Mouse (Mus musculus): ENCODE data around the gene Rufy1. TPM values are rescaled to one million over a fixed set of nuclear protein-coding genes. Genes with fewer than 3 reads are reported as not detected.

The Rufy1 gene
- total RNA-seq, 2 experiments from 2014 or later: 19.1 to 21.3 TPM

- no peak for ATAC-seq (replicated peaks; ENCODE audit: low FRiP score, low TSS enrichment, poor library complexity, severe bottlenecking)
Measured at GRCm38 (mm10) chr11:50387697-50388096, 43.2 kb downstream of the Rufy1 start.

GRCm38 (mm10) chr11:50387167-50387679 is 43.7 kb downstream of the Rufy1 start:
- ATAC-seq (replicated peaks; ENCODE audit: low FRiP score, low TSS enrichment, poor library complexity, severe bottlenecking): no peak

GRCm38 (mm10) chr11:50381311-50381710 is 49.6 kb downstream of the Rufy1 start:
- no peak for ATAC-seq (replicated peaks; ENCODE audit: low FRiP score, low TSS enrichment, poor library complexity, severe bottlenecking)

GRCm38 (mm10) chr11:50379023-50379752 is 51.7 kb downstream of the Rufy1 start:
- ATAC-seq (replicated peaks; ENCODE audit: low FRiP score, low TSS enrichment, poor library complexity, severe bottlenecking): no peak

GRCm38 (mm10) chr11:50377892-50378684 is 52.8 kb downstream of the Rufy1 start:
- ATAC-seq (replicated peaks; ENCODE audit: low FRiP score, low TSS enrichment, poor library complexity, severe bottlenecking): peak; percentile 32

GRCm38 (mm10) chr11:50376911-50377891 is 53.7 kb downstream of the Rufy1 start, which contains the start of gene Hnrnph1:
TSS of gene Hnrnph1 (plus strand) at chr11:50376990.
- ATAC-seq (replicated peaks; ENCODE audit: low FRiP score, low TSS enrichment, poor library complexity, severe bottlenecking): peak; percentile 84

- no peak for ATAC-seq (replicated peaks; ENCODE audit: low FRiP score, low TSS enrichment, poor library complexity, severe bottlenecking)
Measured at GRCm38 (mm10) chr11:50376156-50376790, 54.7 kb downstream of the Rufy1 start.

- no peak for ATAC-seq (replicated peaks; ENCODE audit: low FRiP score, low TSS enrichment, poor library complexity, severe bottlenecking)
Measured at GRCm38 (mm10) chr11:50375421-50375820, 55.5 kb downstream of the Rufy1 start.

- ATAC-seq (replicated peaks; ENCODE audit: low FRiP score, low TSS enrichment, poor library complexity, severe bottlenecking): no peak
Measured at GRCm38 (mm10) chr11:50374286-50375015, 56.5 kb downstream of the Rufy1 start.

GRCm38 (mm10) chr11:50373621-50374020 is 57.3 kb downstream of the Rufy1 start:
- ATAC-seq (replicated peaks; ENCODE audit: low FRiP score, low TSS enrichment, poor library complexity, severe bottlenecking): no peak

- ATAC-seq (replicated peaks; ENCODE audit: low FRiP score, low TSS enrichment, poor library complexity, severe bottlenecking): no peak
Measured at GRCm38 (mm10) chr11:50373086-50373485, 57.8 kb downstream of the Rufy1 start.

GRCm38 (mm10) chr11:50371911-50372310 is 59.0 kb downstream of the Rufy1 start:
- ATAC-seq (replicated peaks; ENCODE audit: low FRiP score, low TSS enrichment, poor library complexity, severe bottlenecking): no peak

GRCm38 (mm10) chr11:50371399-50371841 is 59.5 kb downstream of the Rufy1 start:
- ATAC-seq (replicated peaks; ENCODE audit: low FRiP score, low TSS enrichment, poor library complexity, severe bottlenecking): peak; percentile 77; the same call in 1 of the 2 replicates

- 0 out of 2 replicates have a peak, but pooled peaks have one; percentile 9 for ATAC-seq (replicated peaks; ENCODE audit: low FRiP score, low TSS enrichment, poor library complexity, severe bottlenecking)
Measured at GRCm38 (mm10) chr11:50370969-50371368, 60.0 kb downstream of the Rufy1 start.

- no peak; the same call in 1 of the 2 replicates for ATAC-seq (replicated peaks; ENCODE audit: low FRiP score, low TSS enrichment, poor library complexity, severe bottlenecking)
Measured at GRCm38 (mm10) chr11:50369360-50369911, 61.5 kb downstream of the Rufy1 start.

- ATAC-seq (replicated peaks; ENCODE audit: low FRiP score, low TSS enrichment, poor library complexity, severe bottlenecking): no peak
Measured at GRCm38 (mm10) chr11:50367531-50367930, 63.4 kb downstream of the Rufy1 start.

- ATAC-seq (replicated peaks; ENCODE audit: low FRiP score, low TSS enrichment, poor library complexity, severe bottlenecking): no peak
Measured at GRCm38 (mm10) chr11:50365322-50365721, 65.6 kb downstream of the Rufy1 start.

GRCm38 (mm10) chr11:50364548-50364947 is 66.4 kb downstream of the Rufy1 start:
- peak; percentile 80 for ATAC-seq (replicated peaks; ENCODE audit: low FRiP score, low TSS enrichment, poor library complexity, severe bottlenecking)
